Mouse (Mus musculus): ENCODE data around the gene Dgat2. TPM values are rescaled to one million over a fixed set of nuclear protein-coding genes. Genes with fewer than 3 reads are reported as not detected.

The Dgat2 gene
- polyA plus RNA-seq, 1 experiment from 2014 or later = 22.3 TPM

DNA sequence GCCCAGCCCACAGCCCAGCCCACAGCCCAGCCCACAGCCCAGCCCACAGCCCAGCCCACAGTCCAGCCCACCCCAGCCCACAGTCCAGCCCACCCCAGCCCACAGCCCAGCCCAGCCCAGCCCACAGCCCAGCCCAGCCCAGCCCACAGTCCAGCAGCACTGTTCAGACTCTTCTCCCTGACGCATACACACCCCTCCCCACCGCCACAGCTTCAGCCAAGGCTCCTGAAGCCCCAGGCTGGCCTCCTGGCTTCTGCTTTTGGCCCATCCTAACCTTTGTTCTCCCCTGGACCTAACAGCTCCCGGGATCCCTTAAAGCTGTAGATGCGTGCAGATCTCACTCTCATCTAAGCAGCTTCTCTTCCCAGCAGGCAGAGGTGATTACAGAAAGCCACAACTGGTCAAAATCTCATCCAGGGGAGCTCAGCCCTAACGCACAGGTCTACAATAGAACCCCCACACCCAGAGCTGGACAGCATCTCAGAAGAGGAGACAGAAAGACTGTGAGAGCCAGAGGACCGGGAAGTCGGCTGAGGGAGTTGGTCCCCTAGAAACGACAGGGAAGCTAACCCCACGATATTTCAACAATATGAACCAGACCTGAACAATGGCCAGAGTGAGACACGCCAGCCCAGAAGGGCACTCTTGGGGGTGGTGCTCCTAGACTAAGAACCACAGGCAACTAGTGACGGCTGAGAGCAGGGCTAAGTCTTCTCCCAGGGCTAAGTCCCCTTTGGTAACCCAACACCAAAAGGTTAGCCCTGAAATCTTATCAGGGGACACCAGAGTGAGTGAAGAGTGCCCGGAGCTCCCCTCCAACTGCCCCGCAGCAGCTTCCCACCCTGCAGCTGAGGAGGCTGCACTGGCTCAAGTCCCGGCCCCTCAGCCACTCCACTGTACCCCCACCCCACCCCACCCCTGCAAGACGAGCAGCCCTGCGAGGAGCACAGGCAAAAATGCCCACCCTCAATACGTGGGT, 26.9 kb downstream of the Dgat2 start:
- H3K9me3 ChIP-seq (ENCODE audit: control insufficient read depth, low read length) = no peaks in the 10 kb centered on the region
- H3K4me3 ChIP-seq (ENCODE audit: control insufficient read depth in 1 of 2, insufficient read depth in 1 of 2, low read depth in 1 of 2, low read length in 2 of 2) = peak overlapping the region; percentile 14 to 24
- no peaks in the 10 kb centered on the region for H3K36me3 ChIP-seq (ENCODE audit: control insufficient read depth, insufficient read depth, low read length)
- H3K9ac ChIP-seq (ENCODE audit: low read length) = peak overlapping the region; percentile 60
- peak overlapping the region; percentile 46 to 57 for H3K27ac ChIP-seq (replicated peaks in 1 of 2; ENCODE audit: control insufficient read depth in 1 of 2, insufficient read depth in 1 of 2, low read depth in 2 of 2, low read length in 2 of 2)
- peak; percentile 64; the same call in 1 of the 2 replicates for ATAC-seq (ENCODE audit: insufficient number of reproducible peaks, insufficient read depth, low FRiP score, low read depth)
- peak overlapping the region; percentile 66 for H3K4me2 ChIP-seq (ENCODE audit: low read length)
- no peaks in the 10 kb centered on the region for H3K27me3 ChIP-seq (ENCODE audit: control insufficient read depth, insufficient read depth, low read length)
- WGBS = 4% methylated on average over 17 of the region's 17 CpGs
- H3K4me1 ChIP-seq (ENCODE audit: control insufficient read depth in 2 of 2, insufficient read depth in 2 of 2, low read length in 2 of 2) = peaks cover 12 to 17% of the 10 kb centered on the region in 2 experiments

DNA sequence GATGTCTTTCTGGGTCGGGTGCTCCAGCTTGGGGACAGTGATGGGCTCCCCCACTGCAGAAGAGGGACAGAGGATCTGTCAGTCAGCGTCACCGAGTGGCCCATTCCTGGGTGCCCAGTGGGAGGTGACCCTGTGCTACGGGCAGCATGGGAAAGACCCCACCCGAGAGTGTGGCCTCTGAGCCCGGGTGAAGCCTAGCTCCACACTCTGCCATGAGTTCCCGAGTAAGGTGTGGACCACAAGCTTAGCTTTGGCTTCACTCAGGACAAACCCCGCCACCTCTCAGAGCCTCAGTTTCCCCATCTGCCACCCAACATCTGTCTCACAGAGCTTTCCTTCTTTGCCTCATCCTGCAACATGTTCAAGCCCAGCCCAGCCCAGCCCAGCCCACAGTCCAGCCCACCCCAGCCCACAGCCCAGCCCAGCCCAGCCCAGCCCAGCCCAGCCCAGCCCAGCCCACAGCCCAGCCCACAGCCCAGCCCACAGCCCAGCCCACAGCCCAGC, 27.8 kb downstream of the Dgat2 start:
- whole genome bisulfite sequencing = 59% methylated on average over 8 of the region's 8 CpGs
- Histone ChIP-seq H3K9me3 (ENCODE audit: control insufficient read depth, low read length) (no peaks in the 10 kb centered on the region), H3K4me1 (ENCODE audit: control insufficient read depth in 2 of 2, insufficient read depth in 2 of 2, low read length in 2 of 2) (peaks cover 12 to 17% of the 10 kb centered on the region in 2 experiments), H3K36me3 (ENCODE audit: control insufficient read depth, insufficient read depth, low read length) (no peaks in the 10 kb centered on the region), H3K4me2 (ENCODE audit: low read length) (no peak overlapping the region), H3K9ac (ENCODE audit: low read length) (no peak overlapping the region), H3K27ac (replicated peaks in 1 of 2; ENCODE audit: control insufficient read depth in 1 of 2, insufficient read depth in 1 of 2, low read depth in 2 of 2, low read length in 2 of 2) (no peak overlapping the region), H3K4me3 (ENCODE audit: control insufficient read depth in 1 of 2, insufficient read depth in 1 of 2, low read depth in 1 of 2, low read length in 2 of 2) (no peak overlapping the region), H3K27me3 (ENCODE audit: control insufficient read depth, insufficient read depth, low read length) (no peaks in the 10 kb centered on the region)
- ATAC-seq (ENCODE audit: insufficient number of reproducible peaks, insufficient read depth, low FRiP score, low read depth) = no peak

DNA sequence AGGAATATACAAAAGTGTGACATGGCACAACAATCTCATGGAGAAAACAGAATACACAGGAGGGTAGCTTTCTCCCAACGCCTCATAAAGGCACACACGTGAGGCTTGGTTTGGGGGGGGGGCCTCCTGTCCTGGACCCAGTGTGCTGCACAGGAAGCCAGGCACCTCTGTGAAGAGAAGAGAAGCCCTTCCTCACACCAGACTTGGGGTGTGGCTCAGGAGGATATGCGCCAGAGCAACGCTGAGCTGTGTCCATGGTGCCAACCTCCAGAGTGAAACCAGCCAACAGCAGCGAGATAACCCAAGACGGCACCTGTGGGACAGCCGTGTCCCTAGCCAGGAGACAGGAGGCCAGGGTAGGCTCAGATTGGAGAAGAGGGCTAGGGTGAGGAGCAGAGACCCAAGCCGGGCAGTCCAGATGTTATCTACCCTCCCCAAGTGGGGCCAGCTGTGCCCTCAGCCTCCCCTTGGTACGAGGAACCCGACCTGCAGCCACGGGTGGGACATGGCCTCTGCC, 28.8 kb downstream of the Dgat2 start:
- ATAC-seq (ENCODE audit: insufficient number of reproducible peaks, insufficient read depth, low FRiP score, low read depth) = no peak
- H3K27me3 ChIP-seq (ENCODE audit: control insufficient read depth, insufficient read depth, low read length) = no peaks in the 10 kb centered on the region
- no peak overlapping the region for H3K4me3 ChIP-seq (ENCODE audit: control insufficient read depth in 1 of 2, insufficient read depth in 1 of 2, low read depth in 1 of 2, low read length in 2 of 2)
- no peak overlapping the region for H3K27ac ChIP-seq (replicated peaks in 1 of 2; ENCODE audit: control insufficient read depth in 1 of 2, insufficient read depth in 1 of 2, low read depth in 2 of 2, low read length in 2 of 2)
- H3K4me1 ChIP-seq (ENCODE audit: control insufficient read depth in 2 of 2, insufficient read depth in 2 of 2, low read length in 2 of 2) = peaks cover 12 to 17% of the 10 kb centered on the region in 2 experiments
- WGBS = 86% methylated on average over 11 of the region's 11 CpGs
- H3K9me3 ChIP-seq (ENCODE audit: control insufficient read depth, low read length) = no peaks in the 10 kb centered on the region
- no peak overlapping the region for H3K4me2 ChIP-seq (ENCODE audit: low read length)
- H3K9ac ChIP-seq (ENCODE audit: low read length) = no peak overlapping the region
- no peaks in the 10 kb centered on the region for H3K36me3 ChIP-seq (ENCODE audit: control insufficient read depth, insufficient read depth, low read length)

GRCm38 (mm10) chr7:99152756-99153155, 29.8 kb downstream of the Dgat2 start:
- Histone ChIP-seq H3K27me3 (ENCODE audit: control insufficient read depth, insufficient read depth, low read length) (no peaks in the 10 kb centered on the region), H3K4me2 (ENCODE audit: low read length) (no peak overlapping the region), H3K9me3 (ENCODE audit: control insufficient read depth, low read length) (no peaks in the 10 kb centered on the region), H3K4me1 (ENCODE audit: control insufficient read depth in 2 of 2, insufficient read depth in 2 of 2, low read length in 2 of 2) (peaks cover 12 to 17% of the 10 kb centered on the region in 2 experiments), H3K9ac (ENCODE audit: low read length) (no peak overlapping the region), H3K4me3 (ENCODE audit: control insufficient read depth in 1 of 2, insufficient read depth in 1 of 2, low read depth in 1 of 2, low read length in 2 of 2) (no peak overlapping the region), H3K27ac (replicated peaks in 1 of 2; ENCODE audit: control insufficient read depth in 1 of 2, insufficient read depth in 1 of 2, low read depth in 2 of 2, low read length in 2 of 2) (no peak overlapping the region), H3K36me3 (ENCODE audit: control insufficient read depth, insufficient read depth, low read length) (no peaks in the 10 kb centered on the region)
- ATAC-seq (ENCODE audit: insufficient number of reproducible peaks, insufficient read depth, low FRiP score, low read depth) = no peak
- 49% methylated on average over 8 of the region's 8 CpGs for WGBS

GRCm38 (mm10) chr7:99151342-99151741, 31.2 kb downstream of the Dgat2 start:
- no peak overlapping the region for H3K9ac ChIP-seq (ENCODE audit: low read length)
- H3K4me3 ChIP-seq (ENCODE audit: control insufficient read depth in 1 of 2, insufficient read depth in 1 of 2, low read depth in 1 of 2, low read length in 2 of 2) = no peak overlapping the region
- no peak overlapping the region for H3K4me2 ChIP-seq (ENCODE audit: low read length)
- 3% methylated on average over 7 of the region's 7 CpGs for WGBS
- peak; percentile 38; the same call in 1 of the 2 replicates for ATAC-seq (ENCODE audit: insufficient number of reproducible peaks, insufficient read depth, low FRiP score, low read depth)
- H3K4me1 ChIP-seq (ENCODE audit: control insufficient read depth in 2 of 2, insufficient read depth in 2 of 2, low read length in 2 of 2) = peaks cover 10 to 12% of the 10 kb centered on the region in 2 experiments
- H3K27me3 ChIP-seq (ENCODE audit: control insufficient read depth, insufficient read depth, low read length) = no peaks in the 10 kb centered on the region
- no peak overlapping the region for H3K27ac ChIP-seq (replicated peaks in 1 of 2; ENCODE audit: control insufficient read depth in 1 of 2, insufficient read depth in 1 of 2, low read depth in 2 of 2, low read length in 2 of 2)
- H3K9me3 ChIP-seq (ENCODE audit: control insufficient read depth, low read length) = no peaks in the 10 kb centered on the region
- H3K36me3 ChIP-seq (ENCODE audit: control insufficient read depth, insufficient read depth, low read length) = no peaks in the 10 kb centered on the region

- no peak overlapping the region for H3K4me2 ChIP-seq (ENCODE audit: low read length)
- 50% methylated on average over 1 of the region's 1 CpGs for WGBS
- H3K4me1 ChIP-seq (ENCODE audit: control insufficient read depth in 2 of 2, insufficient read depth in 2 of 2, low read length in 2 of 2) = peaks cover 0 to 9% of the 10 kb centered on the region in 2 experiments; a peak in 1 of 4 replicates
- ATAC-seq (ENCODE audit: insufficient number of reproducible peaks, insufficient read depth, low FRiP score, low read depth) = no peak
- no peak overlapping the region for H3K27ac ChIP-seq (replicated peaks in 1 of 2; ENCODE audit: control insufficient read depth in 1 of 2, insufficient read depth in 1 of 2, low read depth in 2 of 2, low read length in 2 of 2)
- H3K9me3 ChIP-seq (ENCODE audit: control insufficient read depth, low read length) = no peaks in the 10 kb centered on the region
- no peak overlapping the region for H3K4me3 ChIP-seq (ENCODE audit: control insufficient read depth in 1 of 2, insufficient read depth in 1 of 2, low read depth in 1 of 2, low read length in 2 of 2)
- H3K27me3 ChIP-seq (ENCODE audit: control insufficient read depth, insufficient read depth, low read length) = no peaks in the 10 kb centered on the region
- no peak overlapping the region for H3K9ac ChIP-seq (ENCODE audit: low read length)
- H3K36me3 ChIP-seq (ENCODE audit: control insufficient read depth, insufficient read depth, low read length) = no peaks in the 10 kb centered on the region
These were observed 33.5 kb downstream of the Dgat2 start for GRCm38 (mm10) chr7:99149017-99149416.

- peaks cover 0 to 9% of the 10 kb centered on the region in 2 experiments; a peak in 1 of 4 replicates for H3K4me1 ChIP-seq (ENCODE audit: control insufficient read depth in 2 of 2, insufficient read depth in 2 of 2, low read length in 2 of 2)
- no peak for ATAC-seq (ENCODE audit: insufficient number of reproducible peaks, insufficient read depth, low FRiP score, low read depth)
- no peaks in the 10 kb centered on the region for H3K27me3 ChIP-seq (ENCODE audit: control insufficient read depth, insufficient read depth, low read length)
- no peaks in the 10 kb centered on the region for H3K9me3 ChIP-seq (ENCODE audit: control insufficient read depth, low read length)
- no peak overlapping the region for H3K9ac ChIP-seq (ENCODE audit: low read length)
- H3K27ac ChIP-seq (replicated peaks in 1 of 2; ENCODE audit: control insufficient read depth in 1 of 2, insufficient read depth in 1 of 2, low read depth in 2 of 2, low read length in 2 of 2) = no peak overlapping the region
- no peaks in the 10 kb centered on the region for H3K36me3 ChIP-seq (ENCODE audit: control insufficient read depth, insufficient read depth, low read length)
- H3K4me3 ChIP-seq (ENCODE audit: control insufficient read depth in 1 of 2, insufficient read depth in 1 of 2, low read depth in 1 of 2, low read length in 2 of 2) = no peak overlapping the region
- 77% methylated on average over 7 of the region's 7 CpGs for WGBS
- no peak overlapping the region for H3K4me2 ChIP-seq (ENCODE audit: low read length)
These were observed 35.0 kb downstream of the Dgat2 start for GRCm38 (mm10) chr7:99147494-99147893.
